Mouse (Mus musculus) brain, adult 2 months (tissue): ENCODE measurements at regions not wholly inside any gene's neighbourhood (a gene's known extent, or its start where the extent isn't known, plus 50 kb on each side); places are given as distances from the start of the nearest gene placed in this dataset.

Source experiments
- DNase-seq: peaks from one replicate; pipeline ENCODE4 v3.0.0; 2011; ENCODE audit warnings: low read depth, low spot score

GRCm38 (mm10) chr15:69923833-69924232 lies 3423.1 kb upstream of the Lrrc6 start:
- DNase-seq: peak; percentile 71

GRCm38 (mm10) chr15:69923280-69923679 lies 3422.6 kb upstream of the Lrrc6 start:
- DNase-seq: peak; percentile 61

DNA sequence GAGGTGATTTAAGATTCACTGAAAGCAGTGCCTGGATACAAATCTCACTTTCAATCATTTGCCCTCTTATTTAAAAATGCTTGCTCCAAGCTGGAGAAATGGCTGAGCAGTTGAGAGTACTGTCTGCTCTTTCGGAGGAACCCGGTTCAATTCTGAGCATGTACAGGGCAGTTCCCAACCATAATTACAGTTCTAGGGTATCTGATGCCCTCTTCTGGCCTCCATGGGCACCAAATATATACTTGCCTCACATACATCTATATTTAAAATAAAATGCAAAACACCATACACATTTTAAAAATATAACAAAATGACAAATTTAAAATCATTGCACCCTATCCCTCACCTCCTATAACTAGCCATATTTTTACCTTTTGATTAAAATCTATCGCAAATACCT lies 3421.5 kb upstream of the Lrrc6 start:
- peak; percentile 59 for DNase-seq

DNA sequence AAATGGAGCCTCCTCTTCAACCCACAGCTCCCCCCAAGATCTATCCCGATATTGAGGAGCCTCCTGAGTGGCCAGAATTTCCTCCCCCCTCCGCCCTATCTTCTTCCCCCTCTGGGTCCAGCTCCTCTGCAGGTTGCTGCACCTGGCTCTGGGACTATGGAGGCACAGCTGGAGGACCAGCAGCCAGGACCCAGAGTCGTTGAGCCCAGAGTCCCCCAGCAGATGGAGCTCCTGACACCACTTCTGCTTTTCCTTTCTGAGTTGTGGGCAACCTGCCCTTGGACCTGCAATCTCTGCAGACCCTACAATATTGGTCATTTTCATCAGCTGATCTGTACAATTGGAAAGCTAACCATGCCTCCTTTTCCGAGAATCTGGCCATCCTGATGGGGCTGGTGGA lies 3385.1 kb upstream of the Lrrc6 start:
- no peak for DNase-seq

GRCm38 (mm10) chr15:69878511-69878910 lies 3377.8 kb upstream of the Lrrc6 start:
- peak; percentile 6 for DNase-seq

DNA sequence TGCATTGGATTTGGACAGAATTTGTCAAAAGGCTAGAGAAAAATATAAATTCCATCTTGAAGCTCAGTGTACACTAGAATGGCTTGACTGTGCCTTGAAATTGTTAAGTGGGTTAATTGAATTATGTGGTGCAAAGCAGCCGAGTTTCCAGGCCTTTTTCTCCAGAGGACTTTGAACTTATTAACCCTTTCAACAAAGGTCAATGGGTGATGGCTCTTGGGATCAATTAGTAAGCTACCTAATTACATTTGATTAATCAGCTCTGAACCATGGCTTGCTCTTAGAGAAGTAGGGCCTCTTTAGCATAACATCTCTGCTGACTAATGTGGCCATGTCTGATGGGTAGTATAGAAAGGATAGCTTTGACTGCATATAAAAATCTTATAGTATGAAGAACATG lies 3352.8 kb upstream of the Lrrc6 start:
- DNase-seq: no peak

- DNase-seq: no peak
Measured at GRCm38 (mm10) chr15:69849644-69850043, 3348.9 kb upstream of the Lrrc6 start.
